Mouse (Mus musculus): Measurements from ENCODE around the gene Agbl4. TPM values are rescaled to one million over a fixed set of nuclear protein-coding genes. Genes with fewer than 3 reads are reported as not detected.

Agbl4 gene
- polyA plus RNA-seq, 1 experiment from 2014 or later, result 0.19 TPM

GRCm38 (mm10) chr4:111004719-111005479, 607.4 kb downstream of the Agbl4 start:
- WGBS, result 82% methylated on average over 1 of the region's 1 CpGs
- Histone ChIP-seq H3K9me3 (ENCODE audit: control insufficient read depth, low read depth, low read length) (no peaks in the 10 kb centered on the region), H3K9ac (replicated peaks; ENCODE audit: low read depth, low read length) (no peak overlapping the region), H3K27me3 (ENCODE audit: control insufficient read depth, insufficient read depth, low read length) (no peaks in the 10 kb centered on the region), H3K4me2 (replicated peaks; ENCODE audit: low read depth, low read length) (no peak overlapping the region), H3K4me1 (ENCODE audit: control insufficient read depth, insufficient read depth, low read length) (no peaks in the 10 kb centered on the region), H3K36me3 (ENCODE audit: control insufficient read depth, insufficient read depth, low read length) (no peaks in the 10 kb centered on the region), H3K27ac (ENCODE audit: low read length) (no peak overlapping the region), H3K4me3 (ENCODE audit: low read depth, low read length) (no peak overlapping the region)
- no peak for ATAC-seq (ENCODE audit: insufficient number of reproducible peaks, insufficient read depth, low FRiP score, low read depth)

GRCm38 (mm10) chr4:111019376-111019775, 621.9 kb downstream of the Agbl4 start:
- no peak overlapping the region for H3K9ac ChIP-seq (replicated peaks; ENCODE audit: low read depth, low read length)
- no peak overlapping the region for H3K27ac ChIP-seq (ENCODE audit: low read length)
- no peak overlapping the region for H3K4me2 ChIP-seq (replicated peaks; ENCODE audit: low read depth, low read length)
- H3K27me3 ChIP-seq (ENCODE audit: control insufficient read depth, insufficient read depth, low read length), result no peaks in the 10 kb centered on the region
- no peaks in the 10 kb centered on the region for H3K9me3 ChIP-seq (ENCODE audit: control insufficient read depth, low read depth, low read length)
- WGBS, result 92% methylated on average over 4 of the region's 4 CpGs
- no peak overlapping the region for H3K4me3 ChIP-seq (ENCODE audit: low read depth, low read length)
- ATAC-seq (ENCODE audit: insufficient number of reproducible peaks, insufficient read depth, low FRiP score, low read depth), result no peak
- no peaks in the 10 kb centered on the region for H3K36me3 ChIP-seq (ENCODE audit: control insufficient read depth, insufficient read depth, low read length)
- H3K4me1 ChIP-seq (ENCODE audit: control insufficient read depth, insufficient read depth, low read length), result no peaks in the 10 kb centered on the region

- 91% methylated on average over 3 of the region's 3 CpGs for WGBS
- Histone ChIP-seq H3K4me1 (ENCODE audit: control insufficient read depth, insufficient read depth, low read length) (no peaks in the 10 kb centered on the region), H3K36me3 (ENCODE audit: control insufficient read depth, insufficient read depth, low read length) (no peaks in the 10 kb centered on the region), H3K9ac (replicated peaks; ENCODE audit: low read depth, low read length) (no peak overlapping the region), H3K27ac (ENCODE audit: low read length) (no peak overlapping the region), H3K9me3 (ENCODE audit: control insufficient read depth, low read depth, low read length) (no peaks in the 10 kb centered on the region), H3K4me2 (replicated peaks; ENCODE audit: low read depth, low read length) (no peak overlapping the region), H3K27me3 (ENCODE audit: control insufficient read depth, insufficient read depth, low read length) (no peaks in the 10 kb centered on the region), H3K4me3 (ENCODE audit: low read depth, low read length) (no peak overlapping the region)
- ATAC-seq (ENCODE audit: insufficient number of reproducible peaks, insufficient read depth, low FRiP score, low read depth), result no peak
Observed at GRCm38 (mm10) chr4:111067330-111067729, 669.9 kb downstream of the Agbl4 start.

DNA sequence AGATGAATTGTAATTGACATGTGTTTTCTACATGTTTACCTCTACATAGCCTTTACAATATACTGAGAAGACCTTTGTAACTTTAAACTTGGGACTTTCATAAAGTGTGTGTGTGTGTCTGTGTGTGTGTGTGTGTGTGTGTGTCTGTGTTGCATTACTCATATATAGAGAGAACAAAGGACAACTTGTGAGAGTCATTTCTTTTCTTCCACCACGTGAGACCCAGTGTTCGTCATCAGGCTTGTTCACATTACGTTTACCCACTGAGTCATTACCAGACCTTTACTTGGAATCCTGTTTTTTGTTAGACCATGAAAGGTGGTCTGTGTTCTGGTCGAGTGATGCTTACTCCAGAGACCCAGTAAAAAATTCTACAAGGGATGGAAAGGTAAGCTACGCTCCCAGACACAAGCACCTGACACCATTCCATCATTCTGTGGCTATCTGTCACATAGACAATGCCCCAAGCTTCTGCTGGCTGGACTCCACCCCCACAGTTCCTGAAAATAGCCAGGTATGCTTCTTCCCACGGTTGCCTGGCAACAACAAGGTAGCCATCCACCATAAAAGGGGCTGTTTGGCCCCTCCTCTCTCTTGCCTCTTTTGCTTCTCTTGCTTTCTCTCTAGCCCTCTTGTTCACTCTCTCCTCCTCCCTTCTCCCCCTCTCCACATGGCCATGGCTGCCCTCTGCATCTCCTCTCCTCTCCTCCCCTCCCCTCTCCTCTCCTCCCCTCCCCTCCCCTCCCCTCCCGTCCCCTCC, 676.5 kb downstream of the Agbl4 start:
- Histone ChIP-seq H3K4me1 (ENCODE audit: control insufficient read depth, insufficient read depth, low read length) (no peaks in the 10 kb centered on the region), H3K4me2 (replicated peaks; ENCODE audit: low read depth, low read length) (no peak overlapping the region), H3K36me3 (ENCODE audit: control insufficient read depth, insufficient read depth, low read length) (no peaks in the 10 kb centered on the region), H3K27me3 (ENCODE audit: control insufficient read depth, insufficient read depth, low read length) (no peaks in the 10 kb centered on the region), H3K4me3 (ENCODE audit: low read depth, low read length) (no peak overlapping the region), H3K9me3 (ENCODE audit: control insufficient read depth, low read depth, low read length) (no peaks in the 10 kb centered on the region), H3K9ac (replicated peaks; ENCODE audit: low read depth, low read length) (no peak overlapping the region), H3K27ac (ENCODE audit: low read length) (no peak overlapping the region)
- WGBS, result 52% methylated on average over 6 of the region's 7 CpGs
- no peak for ATAC-seq (ENCODE audit: insufficient number of reproducible peaks, insufficient read depth, low FRiP score, low read depth)

GRCm38 (mm10) chr4:111074701-111075154, 677.3 kb downstream of the Agbl4 start:
- Histone ChIP-seq H3K4me3 (ENCODE audit: low read depth, low read length) (no peak overlapping the region), H3K9me3 (ENCODE audit: control insufficient read depth, low read depth, low read length) (no peaks in the 10 kb centered on the region), H3K4me2 (replicated peaks; ENCODE audit: low read depth, low read length) (no peak overlapping the region), H3K9ac (replicated peaks; ENCODE audit: low read depth, low read length) (no peak overlapping the region), H3K36me3 (ENCODE audit: control insufficient read depth, insufficient read depth, low read length) (no peaks in the 10 kb centered on the region), H3K27ac (ENCODE audit: low read length) (no peak overlapping the region), H3K4me1 (ENCODE audit: control insufficient read depth, insufficient read depth, low read length) (no peaks in the 10 kb centered on the region), H3K27me3 (ENCODE audit: control insufficient read depth, insufficient read depth, low read length) (no peaks in the 10 kb centered on the region)
- 78% methylated on average over 6 of the region's 6 CpGs for WGBS
- no peak for ATAC-seq (ENCODE audit: insufficient number of reproducible peaks, insufficient read depth, low FRiP score, low read depth)

- H3K27me3 ChIP-seq (ENCODE audit: control insufficient read depth, insufficient read depth, low read length), result no peaks in the 10 kb centered on the region
- H3K4me2 ChIP-seq (replicated peaks; ENCODE audit: low read depth, low read length), result no peak overlapping the region
- H3K27ac ChIP-seq (ENCODE audit: low read length), result no peak overlapping the region
- H3K9ac ChIP-seq (replicated peaks; ENCODE audit: low read depth, low read length), result no peak overlapping the region
- 91% methylated on average over 3 of the region's 3 CpGs for WGBS
- no peaks in the 10 kb centered on the region for H3K9me3 ChIP-seq (ENCODE audit: control insufficient read depth, low read depth, low read length)
- no peaks in the 10 kb centered on the region for H3K36me3 ChIP-seq (ENCODE audit: control insufficient read depth, insufficient read depth, low read length)
- no peak overlapping the region for H3K4me3 ChIP-seq (ENCODE audit: low read depth, low read length)
- ATAC-seq (ENCODE audit: insufficient number of reproducible peaks, insufficient read depth, low FRiP score, low read depth), result no peak
- no peaks in the 10 kb centered on the region for H3K4me1 ChIP-seq (ENCODE audit: control insufficient read depth, insufficient read depth, low read length)
Observed at GRCm38 (mm10) chr4:111077810-111078209, 680.3 kb downstream of the Agbl4 start.

GRCm38 (mm10) chr4:111085330-111085729, 687.9 kb downstream of the Agbl4 start:
- no peak for ATAC-seq (ENCODE audit: insufficient number of reproducible peaks, insufficient read depth, low FRiP score, low read depth)

GRCm38 (mm10) chr4:111136217-111137147, 739.0 kb downstream of the Agbl4 start:
- H3K4me1 ChIP-seq (ENCODE audit: control insufficient read depth, insufficient read depth, low read length), result no peaks in the 10 kb centered on the region
- H3K4me3 ChIP-seq (ENCODE audit: low read depth, low read length), result no peak overlapping the region
- H3K9me3 ChIP-seq (ENCODE audit: control insufficient read depth, low read depth, low read length), result no peaks in the 10 kb centered on the region
- H3K27ac ChIP-seq (ENCODE audit: low read length), result no peak overlapping the region
- ATAC-seq (ENCODE audit: insufficient number of reproducible peaks, insufficient read depth, low FRiP score, low read depth), result no peak
- H3K36me3 ChIP-seq (ENCODE audit: control insufficient read depth, insufficient read depth, low read length), result no peaks in the 10 kb centered on the region
- H3K9ac ChIP-seq (replicated peaks; ENCODE audit: low read depth, low read length), result no peak overlapping the region
- H3K4me2 ChIP-seq (replicated peaks; ENCODE audit: low read depth, low read length), result no peak overlapping the region
- no peaks in the 10 kb centered on the region for H3K27me3 ChIP-seq (ENCODE audit: control insufficient read depth, insufficient read depth, low read length)
- WGBS, result 35% methylated on average over 3 of the region's 3 CpGs

More at GRCm38 (mm10) chr4:111085330-111085729, 687.9 kb downstream of the Agbl4 start:
- no peaks in the 10 kb centered on the region for H3K9me3 ChIP-seq (ENCODE audit: control insufficient read depth, low read depth, low read length)
- H3K36me3 ChIP-seq (ENCODE audit: control insufficient read depth, insufficient read depth, low read length), result no peaks in the 10 kb centered on the region
- no peak overlapping the region for H3K4me2 ChIP-seq (replicated peaks; ENCODE audit: low read depth, low read length)
- H3K27ac ChIP-seq (ENCODE audit: low read length), result no peak overlapping the region
- H3K4me1 ChIP-seq (ENCODE audit: control insufficient read depth, insufficient read depth, low read length), result no peaks in the 10 kb centered on the region
- WGBS, result 82% methylated on average over 1 of the region's 1 CpGs
- H3K4me3 ChIP-seq (ENCODE audit: low read depth, low read length), result no peak overlapping the region
- no peak overlapping the region for H3K9ac ChIP-seq (replicated peaks; ENCODE audit: low read depth, low read length)
- H3K27me3 ChIP-seq (ENCODE audit: control insufficient read depth, insufficient read depth, low read length), result no peaks in the 10 kb centered on the region
